Mouse (Mus musculus) layer of hippocampus, postnatal 36 days (tissue): ENCODE results near the gene Cd5. TPM values are rescaled to one million over a fixed set of nuclear protein-coding genes. Genes with fewer than 3 reads are reported as not detected.
A peak's percentile ranks its signal among the peaks of the same experiment; 100 is the strongest.

ENCODE experiments used
- DNase-seq, 2 experiments: peaks; one replicate each; pipeline ENCODE4 v3.0.0; 2022
- total RNA-seq, 2 experiments: library from RNA; stranded (reverse); gene quantifications; 2 replicates each; pipeline ENCODE4 v1.2.3; 2021

Cd5 gene
- not detected for total RNA-seq

DNA sequence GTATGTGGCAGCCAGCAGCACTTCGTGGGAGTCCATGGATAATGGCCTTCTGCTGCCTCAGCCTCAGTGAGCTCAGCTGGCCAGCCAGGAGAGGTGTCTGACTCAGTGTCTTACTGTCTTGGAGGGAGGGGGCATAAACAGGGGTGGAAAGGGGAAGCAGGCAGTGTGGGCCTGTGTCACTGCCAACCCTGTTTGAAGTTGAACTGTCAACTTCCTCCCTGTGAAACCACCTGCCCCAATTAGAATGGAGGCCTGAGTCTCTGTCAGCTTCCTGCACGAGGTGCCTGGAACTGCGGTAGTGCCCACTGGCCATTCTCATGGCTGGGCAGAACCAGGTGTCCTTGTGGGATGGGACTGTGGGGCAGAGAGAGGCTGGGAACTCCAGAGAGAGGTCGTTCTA, at the start of gene Cd5:
TSS of gene Cd5 (minus strand) at position 192 of the 400 bp plus-strand sequence.
- DNase-seq, result no peak

DNA sequence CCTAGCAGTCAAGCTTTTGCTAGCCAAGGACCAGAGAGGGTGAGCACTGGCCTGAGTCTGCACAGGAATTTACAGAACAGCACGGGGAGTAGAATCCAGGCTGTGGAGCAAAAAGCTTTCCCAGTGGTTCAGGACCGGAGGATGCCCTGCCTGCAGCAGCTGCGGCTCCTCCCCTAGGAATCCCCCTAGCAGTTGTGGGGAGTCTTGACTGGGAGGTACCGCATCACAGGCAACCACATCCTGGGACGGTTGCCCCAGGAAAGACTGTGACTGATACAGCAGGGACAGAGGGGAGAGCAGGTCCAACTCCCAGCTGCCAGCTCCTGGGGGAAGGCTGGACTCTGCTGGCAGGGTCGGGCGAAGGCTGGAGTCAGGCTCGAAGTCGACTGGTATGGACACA, 49.4 kb upstream of the Cd5 start:
- DNase-seq, result no peak

DNA sequence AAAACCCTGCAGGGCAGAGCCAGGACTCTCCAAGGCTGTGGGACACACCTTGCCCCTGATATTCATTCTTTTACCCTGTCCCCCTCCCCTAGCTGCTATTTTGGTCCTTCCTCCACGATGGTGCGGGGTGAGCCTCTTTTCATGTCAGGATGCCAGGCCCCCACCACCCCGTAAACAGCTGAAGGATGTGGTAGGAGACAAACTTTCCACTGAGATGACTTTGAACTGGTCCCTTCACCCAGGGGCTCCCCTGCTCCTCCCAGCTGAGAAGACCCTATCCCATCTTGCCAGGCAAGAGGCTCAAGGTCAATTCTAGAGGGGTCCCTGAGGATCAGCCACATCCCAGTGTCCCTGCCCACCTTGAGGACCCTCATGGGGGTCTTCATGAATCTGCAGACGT, 48.6 kb upstream of the Cd5 start:
- no peak for DNase-seq

DNA sequence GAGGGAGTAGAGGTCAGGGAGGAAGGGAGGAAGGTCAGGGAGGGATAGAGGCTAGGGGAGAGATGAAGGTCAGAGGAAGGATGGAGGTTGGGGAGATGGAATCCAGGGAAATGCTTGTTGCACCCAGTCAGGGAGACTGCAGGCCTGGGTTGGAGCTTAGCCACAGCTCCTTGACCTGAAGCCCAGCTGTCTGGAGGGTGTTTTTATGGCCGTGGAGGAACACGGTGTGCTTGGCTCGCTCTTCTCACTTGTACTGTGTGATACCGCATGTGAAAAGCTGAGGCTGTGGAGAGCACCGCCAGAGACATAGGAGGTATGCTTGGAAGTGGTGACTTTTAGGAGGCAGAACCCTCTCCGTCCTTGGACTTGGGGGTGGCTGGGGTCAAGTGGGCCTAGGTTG, 48.0 kb upstream of the Cd5 start:
- no peak for DNase-seq

DNA sequence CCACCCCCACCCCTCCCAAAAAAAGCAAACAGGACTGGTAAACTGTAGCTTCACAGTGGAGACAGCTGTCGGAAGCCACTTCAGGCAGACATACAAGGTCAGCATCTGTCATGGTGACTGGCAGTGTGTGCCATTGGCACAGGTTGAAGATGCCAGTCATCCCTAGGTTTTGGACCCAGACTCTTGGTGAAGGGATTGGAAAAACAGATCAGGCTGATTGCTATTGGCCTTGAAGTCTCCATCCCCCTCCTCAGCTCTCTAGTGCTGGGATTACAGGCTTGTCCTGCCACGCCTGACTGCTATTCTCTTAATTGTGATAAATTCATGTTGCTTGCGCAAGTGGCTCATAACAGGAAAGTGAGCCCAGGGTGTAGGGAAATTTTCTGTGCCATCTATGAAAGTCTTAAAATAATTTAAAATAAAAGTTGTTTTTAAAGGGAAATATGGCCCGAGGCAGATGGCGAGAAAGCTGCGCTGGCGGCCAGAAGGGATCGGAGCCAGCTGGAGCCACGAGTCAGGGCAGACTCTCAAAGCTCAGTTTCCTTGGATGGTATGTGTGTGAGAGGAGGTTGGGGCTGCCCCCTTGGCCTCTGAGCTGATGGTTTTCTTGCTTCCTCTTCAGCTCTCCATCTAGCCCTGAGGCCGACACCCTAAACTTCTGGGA, 46.1 kb upstream of the Cd5 start:
- DNase-seq, result peak in 1 of 2 experiments; percentile 42

DNA sequence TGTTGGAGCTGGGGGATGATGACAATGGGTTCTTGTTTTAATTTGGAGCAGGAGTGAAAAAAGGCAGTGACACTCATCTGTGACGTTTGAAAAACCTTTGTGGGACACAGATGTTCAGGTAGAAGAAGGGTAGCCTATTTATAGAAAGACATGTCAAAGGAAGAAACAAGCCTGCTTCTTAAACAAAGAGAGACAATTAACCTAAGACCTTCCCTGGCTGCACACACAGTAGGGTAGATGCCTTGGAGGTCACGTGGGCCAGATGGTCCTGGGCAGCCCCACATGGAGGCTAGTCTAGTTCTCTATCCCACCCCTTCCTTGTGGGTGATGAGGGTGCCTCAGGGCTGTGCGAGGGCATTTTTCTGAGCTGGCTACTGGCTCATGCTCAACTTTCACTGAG, 45.3 kb upstream of the Cd5 start:
- no peak for DNase-seq

DNA sequence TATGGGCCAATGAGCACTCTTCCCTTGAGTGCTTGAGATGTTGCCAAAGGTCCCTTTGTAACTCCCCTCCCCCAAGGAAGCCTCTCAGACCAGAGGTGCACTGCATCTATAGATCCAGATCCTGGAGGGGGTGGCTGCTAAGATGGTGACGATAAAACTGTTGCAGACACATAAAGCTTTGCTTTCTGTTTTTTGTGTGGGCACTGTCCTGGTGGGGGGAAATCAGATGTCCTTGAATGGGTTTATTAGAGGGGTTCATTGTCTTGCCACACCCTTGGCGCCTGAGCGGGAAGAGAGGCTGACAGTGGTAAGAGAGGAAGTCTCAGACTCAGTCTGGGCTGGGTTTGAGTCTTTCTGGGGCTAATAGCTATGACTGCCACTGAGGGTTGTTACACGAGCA, 44.4 kb upstream of the Cd5 start:
- DNase-seq, result no peak

DNA sequence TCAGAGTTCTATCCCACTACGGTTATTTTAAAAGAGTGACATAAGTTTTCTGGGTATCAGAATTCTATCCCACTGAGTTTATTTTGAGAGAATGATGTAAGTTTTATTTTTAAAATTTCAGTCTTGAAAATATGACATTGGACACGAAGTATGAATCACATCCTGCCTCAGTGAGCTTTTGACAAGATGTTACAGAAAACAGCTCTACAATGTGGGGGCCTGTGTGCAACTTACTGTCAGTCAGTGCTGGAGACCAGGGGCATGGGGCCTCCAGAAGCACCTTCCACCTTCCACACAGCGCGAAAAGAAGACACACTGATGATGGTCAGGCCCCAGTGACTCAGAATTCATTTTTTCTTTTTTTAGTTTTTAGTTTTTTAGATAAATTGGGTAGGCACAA, 42.8 kb upstream of the Cd5 start:
- DNase-seq, result no peak

DNA sequence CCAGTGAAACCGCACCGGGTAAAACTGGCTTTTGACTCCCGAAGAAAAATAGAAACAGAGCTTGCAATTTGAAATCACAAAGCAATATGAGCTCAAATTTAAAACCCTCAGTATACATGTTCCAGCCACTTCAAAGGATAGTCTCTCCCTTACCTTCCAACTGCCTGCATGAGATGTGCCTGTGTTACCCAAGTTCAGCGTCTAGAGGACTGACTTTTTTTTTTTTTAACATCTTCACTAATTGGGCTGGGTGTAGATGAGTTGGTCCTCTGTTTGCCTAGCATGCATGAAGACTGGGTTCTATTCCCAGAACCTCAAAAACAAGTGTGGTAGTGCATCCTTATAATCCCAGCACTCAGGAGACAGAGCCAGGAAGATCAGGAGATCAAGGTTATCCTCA, 38.1 kb upstream of the Cd5 start:
- DNase-seq, result no peak

DNA sequence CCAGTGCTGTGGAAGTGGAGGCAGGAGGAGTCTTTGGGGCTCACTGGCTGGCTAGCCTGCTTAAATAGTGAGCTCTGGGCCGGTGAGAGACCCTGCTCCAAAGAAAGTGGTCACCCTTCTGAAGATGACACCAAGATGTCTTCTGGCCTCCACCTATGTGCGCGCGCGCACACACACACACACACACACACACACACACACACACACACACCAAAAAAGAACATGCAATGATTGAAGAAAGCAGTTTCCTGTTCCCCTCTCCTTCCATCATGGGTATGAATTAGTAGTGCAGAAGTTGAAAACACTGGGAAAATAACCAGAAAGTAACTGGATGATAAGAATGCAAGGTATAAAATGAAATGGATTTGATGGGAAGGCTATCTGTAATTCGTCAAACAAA, 35.3 kb upstream of the Cd5 start:
- DNase-seq, result no peak

DNA sequence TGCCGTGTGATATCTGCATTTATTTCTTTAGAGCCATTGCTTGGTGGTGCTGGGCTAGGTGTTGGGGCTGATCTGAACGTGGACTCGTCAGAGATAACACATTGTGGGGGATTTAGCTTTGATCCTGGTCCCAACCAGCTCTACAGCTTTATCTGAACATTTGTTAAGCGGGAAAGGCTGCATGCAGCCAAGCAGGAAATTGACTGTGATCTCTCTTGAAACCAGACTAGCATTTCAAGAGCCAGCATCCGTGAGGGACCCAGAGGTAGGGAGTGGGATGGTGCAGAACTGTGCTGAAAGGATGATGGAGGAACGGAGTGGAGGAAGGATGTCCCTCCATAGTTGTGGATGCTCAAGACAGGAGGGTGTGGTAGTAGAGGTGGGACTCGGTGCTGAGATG, 34.6 kb upstream of the Cd5 start:
- no peak for DNase-seq

DNA sequence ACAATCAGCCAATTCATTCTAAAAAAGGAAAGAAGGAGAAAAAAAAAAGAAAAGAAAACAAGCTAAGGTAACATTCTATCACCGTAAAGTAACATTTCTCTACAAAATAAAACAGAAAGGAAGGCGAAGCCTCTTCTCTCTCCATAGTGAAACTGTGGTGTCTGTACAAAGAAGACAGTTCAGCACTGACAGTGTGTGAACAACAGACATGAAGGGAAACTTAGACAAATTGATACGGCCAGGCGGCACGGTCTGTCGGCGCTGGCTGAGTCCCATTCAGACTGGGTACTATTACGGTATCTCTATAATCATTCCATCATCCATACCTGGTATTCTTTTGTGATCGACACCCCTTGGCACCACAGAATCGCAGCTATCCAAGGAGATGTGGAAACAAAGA, 34.1 kb upstream of the Cd5 start:
- DNase-seq, result no peak

DNA sequence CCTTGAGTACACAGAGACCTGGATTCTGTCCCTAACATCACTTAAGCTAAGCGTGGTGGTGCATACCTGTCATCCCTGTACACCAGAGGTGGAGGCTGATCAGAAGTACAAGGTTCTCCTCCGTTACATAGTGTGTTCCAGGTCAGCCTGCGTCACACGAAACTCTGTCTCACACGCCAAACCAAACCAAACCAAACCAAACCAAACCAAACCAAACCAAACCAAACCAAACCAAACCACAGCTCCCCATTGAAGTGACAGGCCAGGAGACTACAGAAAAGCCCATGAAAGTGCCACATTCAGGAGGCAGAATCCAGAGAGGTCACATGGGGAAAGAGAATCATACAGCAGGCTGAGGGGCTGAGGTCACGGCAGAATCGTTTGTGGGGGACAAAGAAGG, 33.2 kb upstream of the Cd5 start:
- DNase-seq, result no peak

DNA sequence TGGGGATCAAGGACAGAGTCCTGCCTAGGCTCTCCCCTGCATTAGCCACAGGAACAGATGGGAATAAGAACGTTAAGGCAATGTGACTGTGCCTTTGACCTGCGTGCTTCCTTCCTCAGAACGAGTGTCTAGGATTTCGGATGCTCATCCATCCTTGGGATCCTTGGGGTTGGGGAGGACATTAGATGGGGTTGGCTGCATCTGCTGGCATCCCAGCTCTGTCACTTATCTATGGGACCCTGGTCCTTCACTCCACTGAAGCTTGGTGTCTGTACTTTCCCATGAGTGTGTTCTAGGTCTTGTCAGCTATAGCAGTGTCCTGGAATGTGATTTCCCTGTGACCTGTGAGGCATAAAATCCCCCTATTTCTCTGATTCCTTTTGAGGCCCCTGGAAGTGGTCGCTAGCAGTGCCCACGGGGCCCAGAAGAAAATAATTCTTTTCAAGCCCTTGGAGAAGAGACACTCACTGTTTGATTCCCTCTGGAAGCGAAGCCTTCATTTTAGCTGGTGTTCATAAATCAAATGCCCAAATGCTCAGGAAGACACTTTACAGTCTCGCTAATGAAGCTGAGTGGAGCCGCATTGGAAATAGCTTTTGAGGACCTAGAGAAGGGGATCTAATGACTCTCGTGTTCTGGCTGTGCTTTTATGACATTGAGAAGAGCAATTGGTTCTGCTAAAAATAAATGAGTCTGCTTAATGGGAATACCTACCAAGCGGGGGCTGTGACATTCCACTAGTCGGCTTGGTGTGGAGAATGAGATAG, 30.8 kb upstream of the Cd5 start:
- no peak for DNase-seq

DNA sequence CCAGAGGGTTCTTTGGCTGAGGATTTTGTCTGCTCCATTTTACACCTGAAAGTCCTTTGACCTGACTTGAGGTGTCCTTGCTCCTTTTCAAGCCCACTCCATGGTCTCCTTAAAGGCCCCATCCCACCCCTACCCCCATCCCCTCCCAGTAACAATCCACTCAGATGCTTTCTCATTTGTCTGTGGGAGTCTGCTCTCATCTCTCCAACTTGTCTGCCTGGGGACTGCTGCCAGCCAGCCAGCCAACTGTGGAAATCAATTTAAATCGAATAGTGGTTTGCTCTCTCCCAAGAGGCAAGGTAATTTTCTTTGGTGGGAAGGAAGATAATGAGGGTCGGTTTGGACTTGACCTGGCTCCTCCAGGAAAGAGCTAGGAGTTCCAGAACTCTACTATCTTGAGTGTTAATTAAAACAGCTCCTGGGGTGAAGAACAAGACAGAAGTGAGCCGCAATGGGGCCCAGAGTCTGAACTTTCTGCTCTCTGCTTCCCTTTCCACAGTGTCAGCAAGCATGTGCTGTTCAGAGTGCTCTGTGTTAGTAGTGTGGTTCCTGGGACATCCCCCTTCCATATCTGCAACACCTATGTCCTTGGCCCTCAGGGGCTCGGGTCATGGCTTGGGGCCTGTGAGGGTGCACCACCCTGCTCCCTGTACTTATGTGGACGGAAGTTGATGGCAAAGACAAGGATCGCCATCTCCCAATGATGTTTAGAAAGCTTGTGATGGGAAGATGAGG, 30.1 kb upstream of the Cd5 start:
- no peak for DNase-seq

DNA sequence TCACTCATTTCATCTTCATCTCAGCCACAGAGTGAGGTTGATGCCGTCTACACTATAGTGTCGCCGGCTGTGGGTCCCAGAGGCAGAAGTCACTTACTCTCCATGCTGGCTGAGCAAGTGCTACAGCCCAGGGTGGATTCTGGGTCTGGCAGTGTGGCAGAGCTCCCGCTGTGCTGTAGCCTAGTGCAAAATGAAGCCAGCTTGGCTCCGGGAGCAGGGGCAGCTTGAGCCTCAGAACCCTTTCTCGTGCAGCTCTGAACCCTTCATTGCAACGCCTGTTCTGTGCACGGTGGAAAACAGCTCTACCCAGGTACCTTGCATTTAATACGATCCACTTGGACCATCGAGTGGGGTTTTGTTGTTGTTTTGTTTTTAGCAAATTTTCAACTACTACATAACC, 28.8 kb upstream of the Cd5 start:
- DNase-seq, result no peak

DNA sequence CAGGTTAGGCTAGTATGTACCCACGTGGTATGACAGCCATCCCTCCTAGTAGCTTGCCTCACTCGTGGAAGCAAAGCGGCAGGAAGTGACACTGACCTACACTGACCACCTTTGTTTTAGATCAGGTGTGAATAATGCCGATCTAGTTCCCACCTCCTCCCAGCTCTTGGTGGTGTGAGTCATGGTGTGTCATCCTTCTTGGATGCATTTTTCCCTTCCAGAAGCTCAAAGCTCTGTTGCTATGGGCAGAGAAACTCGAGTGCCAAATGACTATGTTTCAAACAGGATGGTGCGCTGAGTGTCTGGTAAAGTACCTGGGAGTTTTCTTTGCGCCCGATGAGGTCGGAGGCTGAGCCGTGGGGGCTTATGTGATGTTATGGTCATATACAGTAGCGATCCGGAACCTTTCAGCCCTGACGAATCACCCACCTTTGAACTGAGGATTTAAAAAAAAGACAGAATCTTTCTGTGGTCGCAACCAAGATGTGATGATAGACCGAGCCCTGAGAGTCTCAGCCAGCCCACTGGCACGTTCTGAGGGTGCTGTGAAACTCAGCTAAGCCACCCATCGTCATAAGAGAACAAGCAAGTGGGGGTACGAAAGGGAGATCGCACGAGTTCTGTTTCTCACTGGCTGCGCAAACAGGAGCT, 24.7 kb upstream of the Cd5 start:
- no peak for DNase-seq

DNA sequence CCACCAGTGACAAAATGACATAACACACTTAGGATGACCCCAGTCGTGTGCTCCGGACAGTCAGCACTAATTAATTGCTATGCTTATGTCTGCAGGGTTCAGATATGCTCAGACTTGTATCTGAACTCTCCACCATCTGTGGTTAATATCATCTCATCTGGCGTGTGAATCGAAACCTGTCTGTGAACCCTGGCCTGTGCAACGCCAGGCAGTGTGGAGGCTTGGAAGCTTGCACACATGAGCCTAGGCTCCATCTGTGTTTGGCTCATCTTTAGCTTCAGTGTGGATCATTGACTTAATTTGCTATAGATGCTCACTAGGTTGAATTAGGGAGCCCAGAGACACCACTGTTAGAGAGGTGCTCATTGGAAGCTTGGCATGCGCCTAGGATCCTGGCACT, 23.7 kb upstream of the Cd5 start:
- no peak for DNase-seq

DNA sequence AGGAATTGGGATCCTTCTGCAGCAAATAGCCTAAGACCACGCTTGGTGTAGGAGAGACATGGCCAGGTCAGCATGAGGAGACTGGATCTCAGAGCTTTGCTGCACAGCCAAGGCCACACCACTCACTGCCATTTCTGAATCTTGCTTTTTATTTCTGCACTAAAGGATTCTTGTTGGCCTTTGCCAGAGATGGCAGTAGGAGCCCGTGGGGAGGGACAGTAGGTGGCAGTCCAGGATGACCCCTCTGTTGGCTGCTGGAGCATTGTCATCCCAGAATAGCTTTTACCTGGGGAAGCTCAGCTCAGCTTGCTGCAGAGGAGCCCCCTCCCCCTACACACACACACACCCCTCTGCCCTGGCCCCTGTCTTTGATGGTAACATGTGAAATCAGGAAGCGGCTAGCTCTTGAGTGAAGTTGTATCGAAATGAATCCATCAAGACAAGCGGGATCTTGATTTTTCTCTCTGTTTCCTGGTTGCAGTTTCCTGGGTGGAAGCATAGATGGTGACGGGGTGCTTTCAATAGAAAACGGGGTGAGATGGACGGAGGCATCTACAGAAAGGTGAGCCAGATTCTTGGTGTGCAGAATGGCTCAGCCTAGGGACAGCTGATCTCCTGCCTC, 23.1 kb upstream of the Cd5 start:
- no peak for DNase-seq

DNA sequence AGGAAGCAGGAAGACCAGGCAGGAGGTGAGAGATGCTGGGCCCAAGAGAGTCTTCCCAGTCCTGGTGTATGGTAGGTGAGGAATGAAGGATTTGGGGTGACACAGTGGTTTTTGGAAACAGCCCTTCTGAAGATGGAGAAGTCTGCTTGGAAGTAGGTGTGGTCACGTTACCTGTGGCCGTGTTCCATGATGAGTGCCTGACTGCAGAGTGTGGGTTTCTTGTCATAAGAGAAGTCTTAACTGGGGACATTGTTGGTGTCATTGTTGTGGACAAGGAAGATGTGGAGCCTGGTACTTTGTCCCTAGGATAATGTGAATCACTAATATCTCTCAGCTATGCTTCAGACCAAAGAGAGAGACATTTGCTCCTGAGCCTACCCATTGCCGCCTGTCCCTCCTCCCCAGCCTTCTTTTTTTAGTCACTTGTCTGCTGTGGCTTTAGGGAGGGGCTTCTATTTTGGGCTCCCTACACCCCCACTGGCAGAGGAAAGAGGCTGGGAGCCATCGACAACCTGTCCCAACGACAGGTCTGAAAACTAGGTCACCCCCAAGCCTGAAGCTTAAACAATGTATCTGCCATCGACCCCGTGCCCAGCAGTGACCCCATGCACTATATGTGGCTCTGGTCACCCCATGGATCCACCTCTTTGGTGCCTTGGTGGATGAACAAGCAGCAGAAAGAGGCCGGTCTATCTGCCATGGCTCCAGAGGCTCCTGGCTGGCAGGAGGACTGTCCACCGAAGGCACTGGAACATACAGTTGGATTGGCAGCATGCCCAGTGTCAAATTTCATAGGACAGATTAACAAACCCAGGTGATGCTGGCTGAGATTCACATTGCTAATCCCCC, 21.4 kb upstream of the Cd5 start:
- no peak for DNase-seq

DNA sequence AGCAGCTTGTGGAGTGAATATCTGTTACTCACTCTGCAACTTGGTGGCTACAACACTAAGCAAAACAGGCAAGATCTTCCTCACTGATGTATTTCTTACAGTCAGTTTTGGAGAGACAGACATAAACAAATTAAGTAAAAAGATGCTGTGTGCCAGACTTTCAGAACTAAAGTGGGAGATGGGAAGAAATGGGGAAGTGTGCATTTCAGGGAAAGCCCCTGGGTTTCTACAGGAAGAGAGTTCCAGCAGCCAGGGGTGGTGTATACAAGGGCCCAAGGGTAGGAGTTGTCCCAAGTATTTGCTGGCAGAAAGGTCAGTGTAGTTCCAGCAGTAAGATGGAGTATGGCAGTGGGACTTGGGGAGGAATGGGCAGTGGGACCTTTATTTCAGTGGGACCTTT, 20.7 kb upstream of the Cd5 start:
- DNase-seq, result no peak

DNA sequence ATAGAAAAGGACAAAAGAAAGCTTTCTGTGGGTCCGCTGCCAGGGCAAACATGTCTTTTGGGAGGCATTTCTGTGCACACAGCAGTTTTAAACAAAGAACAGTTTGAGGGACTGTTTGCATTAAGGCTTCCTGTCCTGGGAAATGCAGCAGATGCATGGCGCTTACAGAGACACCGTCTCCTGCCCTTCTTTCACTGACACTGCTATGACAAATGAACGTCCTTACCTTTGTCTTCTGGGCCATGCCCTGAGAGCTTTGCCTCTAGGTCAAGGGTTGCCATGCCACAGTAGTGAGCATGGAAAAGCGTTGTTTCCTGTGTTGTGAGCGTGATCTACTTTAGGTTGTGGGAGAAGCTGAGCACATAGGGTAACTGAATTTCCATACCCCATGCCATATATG, 19.9 kb upstream of the Cd5 start:
- no peak for DNase-seq
